8 mouse cellular contexts compared by ENCODE assay signal in the genomic region with DNA sequence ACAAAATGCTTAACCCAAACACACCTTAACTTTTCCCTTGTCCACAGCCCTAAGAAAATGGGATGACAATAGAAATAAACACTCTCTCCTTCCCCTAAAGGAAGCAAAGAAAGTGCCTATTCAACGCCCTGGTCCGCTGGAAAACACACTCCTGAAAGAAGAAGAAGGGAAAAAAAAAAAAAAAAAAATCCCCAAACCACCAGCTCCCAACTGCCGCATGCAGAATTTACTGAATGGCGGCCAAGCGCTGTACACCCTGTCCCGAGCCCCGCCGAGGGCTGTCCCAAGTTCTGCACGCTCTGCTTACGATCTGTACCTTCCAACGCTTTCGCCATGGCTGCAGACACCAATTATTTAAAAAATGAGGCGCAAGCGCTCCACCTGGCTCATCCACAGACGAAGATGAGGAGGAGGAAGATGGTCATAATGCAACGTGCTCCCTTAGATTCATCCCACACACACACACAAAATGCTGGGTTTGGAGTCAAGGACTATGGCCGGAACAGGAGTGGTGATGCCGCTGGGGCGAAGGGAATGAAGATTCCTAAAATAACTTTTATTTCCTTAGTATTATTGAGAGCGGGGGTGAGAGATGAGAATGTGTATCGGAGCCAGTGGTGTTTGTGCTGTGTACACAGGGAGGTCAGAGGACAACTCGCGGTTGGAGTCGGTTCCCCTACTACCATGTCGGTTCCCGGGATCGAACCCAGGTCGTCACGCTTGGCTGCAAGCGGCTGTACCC. TPM values are rescaled to one million over a fixed set of nuclear protein-coding genes. Genes with fewer than 3 reads are reported as not detected.
DNase-seq lines count a peak whose midpoint lies in the region; ATAC-seq and TF ChIP-seq lines count a peak whose summit lies in the region.

No protein-coding gene starts in this region.

- peak overlapping the region; percentile 90 for H3K9ac ChIP-seq in heart, embryonic 13.5 days
- H3K9ac ChIP-seq in neural tube, embryonic 14.5 days (replicated peaks; ENCODE audit: low read depth, low read length), result peak overlapping the region; percentile 82

- 7% methylated on average over 30 of the region's 30 CpGs for WGBS in heart, embryonic 13.5 days
- 3% methylated on average over 30 of the region's 30 CpGs for WGBS in lung, adult 2 months
- WGBS in neural tube, embryonic 14.5 days, result 6% methylated on average over 30 of the region's 30 CpGs

- TF ChIP-seq CTCF in lung, adult 2 months (IDR thresholded peaks at IDR 0.05; ENCODE audit: insufficient read depth, low read length), result no peak

- peak overlapping the region; percentile 80 for H3K4me2 ChIP-seq in heart, embryonic 13.5 days
- H3K4me2 ChIP-seq in neural tube, embryonic 14.5 days (ENCODE audit: low read depth, low read length), result peak overlapping the region; percentile 72

- H3K4me1 ChIP-seq in heart, embryonic 13.5 days, result peaks cover 14% of the 10 kb centered on the region
- H3K4me1 ChIP-seq in lung, adult 2 months (ENCODE audit: control insufficient read depth, insufficient read depth, low read length), result peaks cover 4% of the 10 kb centered on the region; the same call in 1 of the 2 replicates
- 0 out of 2 replicates have a peak, but pooled peaks cover 6% of the 10 kb centered on the region for H3K4me1 ChIP-seq in neural tube, embryonic 14.5 days (ENCODE audit: control insufficient read depth, insufficient read depth, low read length)

- no peak for ATAC-seq in heart, embryonic 13.5 days (ENCODE audit: extremely low read depth, insufficient number of reproducible peaks, low FRiP score, low TSS enrichment)
- ATAC-seq in neural tube, embryonic 14.5 days (ENCODE audit: low read depth), result no peak

- no peaks in the 10 kb centered on the region for H3K9me3 ChIP-seq in heart, embryonic 13.5 days
- H3K9me3 ChIP-seq in neural tube, embryonic 14.5 days (ENCODE audit: control insufficient read depth, low read length), result no peaks in the 10 kb centered on the region

- TF ChIP-seq POLR2A in lung, adult 2 months (IDR thresholded peaks at IDR 0.05; ENCODE audit: borderline replicate concordance, extremely low read depth, low read depth, low read length), result no peak

- H3K36me3 ChIP-seq in heart, embryonic 13.5 days, result 0 out of 2 replicates have a peak, but pooled peaks cover 3% of the 10 kb centered on the region
- no peaks in the 10 kb centered on the region for H3K36me3 ChIP-seq in neural tube, embryonic 14.5 days (ENCODE audit: control insufficient read depth, insufficient read depth, low read length)

- no peaks in the 10 kb centered on the region for H3K27me3 ChIP-seq in heart, embryonic 13.5 days (replicated peaks)
- H3K27me3 ChIP-seq in neural tube, embryonic 14.5 days (ENCODE audit: control insufficient read depth, insufficient read depth, low read length), result no peaks in the 10 kb centered on the region

- H3K27ac ChIP-seq in heart, embryonic 13.5 days (replicated peaks), result no peak overlapping the region
- H3K27ac ChIP-seq in neural tube, embryonic 14.5 days (ENCODE audit: low read depth, low read length), result peak overlapping the region; percentile 84; the same call in 1 of the 2 replicates

- peak; percentile 75 for DNase-seq in A20 (ENCODE audit: low read depth, low spot score)
- peak; percentile 46 for DNase-seq in Muller cell, postnatal 12 days (ENCODE audit: inconsistent ontology term)
- DNase-seq in embryo, embryonic 11.5 days (ENCODE audit: low read depth, low spot score), result peak; percentile 40
- DNase-seq in kidney, postnatal 14 days, result peak; percentile 52
- peak; percentile 34 for DNase-seq in lung, adult 2 months
- no peak for DNase-seq in yolk sac, embryonic 10.5 days (ENCODE audit: low spot score)

- peak overlapping the region; percentile 91 for H3K4me3 ChIP-seq in heart, embryonic 13.5 days
- H3K4me3 ChIP-seq in lung, adult 2 months (replicated peaks; ENCODE audit: extremely low read depth, low read depth, low read length), result peak overlapping the region; percentile 86
- H3K4me3 ChIP-seq in neural tube, embryonic 14.5 days (ENCODE audit: low read depth, low read length), result peak overlapping the region; percentile 80

RNA-seq across cellular contexts. Expression of gene Fkbp5, which starts 32.5 kb away (rescaled TPM):
- polyA plus RNA-seq in heart, embryonic 13.5 days (2015; fragmentation: Nextera tagmentation; extraction: Ambion mirVana), result 11.8 and 12.1 TPM in 2 replicates
- polyA plus RNA-seq in lung, adult 2 months (2012; rRNA removed), result 8.8 and 14.8 TPM in 2 replicates
- polyA plus RNA-seq in neural tube, embryonic 14.5 days (2014; fragmentation: Nextera tagmentation; extraction: Ambion mirVana), result 9.9 and 11.1 TPM in 2 replicates

RNA-seq across cellular contexts. Expression of gene Armc12, which starts 45.7 kb away (rescaled TPM):
- not detected in 2 replicates for polyA plus RNA-seq in heart, embryonic 13.5 days (2015; fragmentation: Nextera tagmentation; extraction: Ambion mirVana)
- not detected in 2 replicates for polyA plus RNA-seq in lung, adult 2 months (2012; rRNA removed)
- polyA plus RNA-seq in neural tube, embryonic 14.5 days (2014; fragmentation: Nextera tagmentation; extraction: Ambion mirVana), result not detected in 2 replicates
